Mouse (Mus musculus) bone marrow macrophage, adult 2 months (primary cell): Measurements from ENCODE around the gene Pold4. TPM values are rescaled to one million over a fixed set of nuclear protein-coding genes. Genes with fewer than 3 reads are reported as not detected.

Experiments
- H3K27ac ChIP-seq: 2 replicates; pipeline ENCODE4 v1.5.1; 2012; ENCODE audit warnings: low read depth, low read length; ENCODE audit not compliant: insufficient read depth
- H3K4me1 ChIP-seq: 2 replicates; pipeline ENCODE4 v1.6.1; 2012; ENCODE audit warnings: low read length; ENCODE audit not compliant: control insufficient read depth, insufficient read depth
- H3K4me3 ChIP-seq: 2 replicates; pipeline ENCODE4 v1.5.1; 2012; ENCODE audit warnings: mild to moderate bottlenecking, low read length, moderate library complexity; ENCODE audit not compliant: insufficient read depth
- CTCF ChIP-seq: IDR thresholded peaks from 2 replicates; pipeline ENCODE4 v1.5.1; 2012; ENCODE audit warnings: low read depth, mild to moderate bottlenecking, low read length, moderate library complexity
- POLR2A ChIP-seq: IDR thresholded peaks from 2 replicates; pipeline ENCODE4 v1.6.1; 2012; ENCODE audit warnings: mild to moderate bottlenecking, low read depth, low read length, borderline replicate concordance
- polyA plus RNA-seq: library from polyadenylated mRNA; stranded (reverse); fragments of >200 nt; gene quantifications from 2 replicates; pipeline ENCODE4 v1.2.4, GENCODE M21; 2012; ENCODE audit not compliant: missing spikeins, insufficient read depth, insufficient read length

Pold4 gene
- polyA plus RNA-seq, 1 experiment: 93.5 TPM

GRCm38 (mm10) chr19:4227446-4227845, 4.3 kb upstream of the Pold4 start:
- Histone ChIP-seq H3K4me3 (no peak overlapping the region), H3K27ac (no peak overlapping the region), H3K4me1 (peaks cover 20% of the 10 kb centered on the region)
- TF ChIP-seq POLR2A (no peak), CTCF (no peak)

- peaks cover 23% of the 10 kb centered on the region for H3K4me1 ChIP-seq
- no peak for TF ChIP-seq POLR2A
- peak; percentile 70 for TF ChIP-seq CTCF
- no peak overlapping the region for H3K4me3 ChIP-seq
- no peak overlapping the region for H3K27ac ChIP-seq
Observed at GRCm38 (mm10) chr19:4227894-4228678, 3.6 kb upstream of the Pold4 start.

DNA sequence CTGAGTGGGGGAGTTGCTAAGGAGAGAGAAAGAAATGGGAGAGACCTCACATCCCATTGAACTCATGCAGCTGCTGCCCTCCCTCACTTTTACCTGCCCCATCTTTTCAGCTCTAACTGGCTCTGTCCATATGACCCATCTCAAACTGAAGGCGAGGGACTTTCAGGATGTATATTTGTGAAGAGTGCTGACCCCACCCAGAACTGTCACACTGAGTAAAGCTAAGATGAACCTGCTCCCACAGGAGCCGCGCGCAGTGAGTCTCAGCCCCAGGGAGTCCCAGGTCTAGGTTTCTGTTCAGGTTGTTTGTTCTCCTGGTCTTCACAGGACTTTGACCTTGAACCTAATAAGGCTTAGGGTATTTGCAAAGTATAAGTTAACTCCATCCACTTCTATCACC, 2.8 kb upstream of the Pold4 start:
- Histone ChIP-seq H3K4me1 (peaks cover 24% of the 10 kb centered on the region), H3K27ac (no peak overlapping the region), H3K4me3 (no peak overlapping the region)
- TF ChIP-seq CTCF: no peak
- TF ChIP-seq POLR2A: no peak

DNA sequence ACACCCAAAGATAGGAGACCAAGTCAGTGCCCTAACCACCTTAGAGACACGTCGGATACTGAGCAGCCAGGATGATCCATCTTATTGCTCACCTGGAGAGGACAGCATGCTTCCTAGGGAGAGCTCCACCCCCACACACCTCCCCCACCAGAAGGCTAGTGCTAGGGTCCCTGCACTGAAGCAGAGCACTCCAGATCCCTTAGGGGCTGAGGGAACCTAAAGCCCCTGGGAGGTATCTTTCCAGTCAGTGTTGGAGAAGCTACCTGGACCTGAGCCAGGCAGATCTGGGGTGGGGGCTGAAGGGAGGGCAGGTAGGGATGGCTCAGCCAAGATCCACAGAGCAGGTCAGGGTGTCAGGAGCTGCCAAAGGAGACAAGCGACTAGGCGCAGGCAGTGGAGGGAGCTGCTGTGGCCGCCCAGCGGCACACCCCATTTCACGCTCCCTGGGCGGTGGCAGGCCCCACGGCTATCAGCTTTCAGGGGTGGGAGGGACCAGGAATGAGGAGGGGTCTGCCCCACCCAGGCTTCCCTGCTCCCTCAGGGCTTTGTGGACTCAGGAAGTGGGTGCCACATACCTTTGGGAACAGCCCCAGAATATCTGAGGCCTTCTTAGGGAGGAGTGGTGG, 2.1 kb upstream of the Pold4 start:
- TF ChIP-seq CTCF (no peak), POLR2A (no peak)
- Histone ChIP-seq H3K4me1 (peaks cover 24% of the 10 kb centered on the region), H3K27ac (no peak overlapping the region), H3K4me3 (no peak overlapping the region)

DNA sequence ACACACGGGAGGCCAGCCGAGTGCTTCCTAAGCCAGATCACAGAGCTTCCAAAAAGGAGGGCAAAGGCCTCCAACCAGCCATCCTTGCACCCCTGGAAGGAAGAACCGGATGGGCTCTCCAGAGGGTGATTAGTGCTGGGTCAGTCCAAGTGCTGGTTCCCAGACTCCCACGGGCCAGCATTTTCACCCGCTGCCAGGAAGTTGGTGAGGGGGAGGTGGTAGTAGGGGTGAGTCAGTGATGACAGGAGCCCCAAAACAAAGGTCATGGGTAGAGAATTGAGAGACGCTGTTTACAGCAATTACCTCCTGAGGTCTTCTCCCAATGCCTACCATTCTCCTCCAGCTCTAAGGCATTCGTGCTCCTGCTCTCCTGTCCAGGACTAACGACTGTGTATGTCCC, 1.3 kb upstream of the Pold4 start:
- H3K27ac ChIP-seq: peak overlapping the region; percentile 93
- peaks cover 24% of the 10 kb centered on the region for H3K4me1 ChIP-seq
- no peak overlapping the region for H3K4me3 ChIP-seq
- TF ChIP-seq POLR2A (no peak), CTCF (no peak)

DNA sequence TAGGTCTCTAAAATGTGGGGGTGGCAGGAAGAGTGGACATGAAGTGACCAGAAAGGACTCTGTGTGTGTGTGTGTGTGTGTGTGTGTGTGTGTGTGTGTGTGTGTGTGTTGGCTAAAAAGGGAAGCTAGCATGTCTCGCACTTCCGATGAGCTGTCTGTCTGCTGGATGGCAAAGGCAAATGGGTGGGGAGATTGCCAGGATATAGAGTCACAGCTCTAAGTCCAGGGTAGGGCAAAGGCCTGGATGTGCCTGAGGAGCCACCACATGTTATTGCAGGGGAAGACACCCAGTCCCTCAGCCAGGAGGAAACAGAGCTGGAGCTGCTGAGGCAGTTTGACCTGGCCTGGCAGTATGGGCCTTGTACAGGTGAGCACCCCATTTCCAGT, 480 bp downstream of the Pold4 start:
- Histone ChIP-seq H3K27ac (peak overlapping the region; percentile 94), H3K4me3 (peak overlapping the region; percentile 56), H3K4me1 (peaks cover 24% of the 10 kb centered on the region)
- no peak for TF ChIP-seq CTCF
- TF ChIP-seq POLR2A: no peak

DNA sequence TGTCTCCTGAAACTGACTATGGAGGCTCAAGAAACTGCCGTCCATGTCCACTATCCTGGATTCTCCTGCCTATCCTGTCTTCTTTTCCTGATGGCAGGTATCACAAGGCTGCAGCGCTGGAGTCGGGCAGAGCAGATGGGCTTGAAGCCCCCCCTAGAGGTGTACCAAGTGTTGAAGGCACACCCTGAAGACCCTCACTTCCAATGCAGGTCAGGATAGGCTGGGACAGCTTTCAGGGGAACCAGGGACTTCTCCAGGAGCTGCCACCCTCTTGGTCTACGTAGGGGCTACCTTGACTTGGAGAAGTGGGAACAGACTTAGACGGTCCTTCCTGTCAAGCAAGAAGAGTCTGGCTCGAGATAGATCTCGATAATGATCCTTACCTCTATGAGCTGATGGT, 952 bp downstream of the Pold4 start:
- peak overlapping the region; percentile 56 for H3K4me3 ChIP-seq
- TF ChIP-seq CTCF: no peak
- TF ChIP-seq POLR2A: no peak
- peak overlapping the region; percentile 94 for H3K27ac ChIP-seq
- H3K4me1 ChIP-seq: peaks cover 24% of the 10 kb centered on the region

DNA sequence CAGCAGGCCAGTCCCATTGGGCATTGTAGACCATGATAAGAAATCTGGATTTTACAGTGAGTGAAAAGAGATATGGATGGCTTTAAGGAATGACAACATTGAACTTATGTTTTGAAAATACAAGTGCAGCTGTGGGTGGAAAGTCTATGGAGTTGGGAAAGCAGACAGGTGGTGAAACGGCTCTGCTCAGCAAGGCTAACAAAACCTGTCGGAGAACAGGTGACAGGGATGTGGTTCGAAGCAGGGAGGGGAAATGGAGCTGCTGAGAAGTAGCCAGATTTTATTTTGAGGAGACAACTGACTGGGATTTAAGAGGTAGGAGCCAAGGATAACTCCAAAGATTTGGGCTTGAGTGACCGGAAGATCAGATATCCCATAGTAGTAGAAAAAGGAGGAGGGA, 2.8 kb downstream of the Pold4 start:
- H3K27ac ChIP-seq: no peak overlapping the region
- TF ChIP-seq POLR2A: no peak
- no peak for TF ChIP-seq CTCF
- peaks cover 24% of the 10 kb centered on the region for H3K4me1 ChIP-seq
- H3K4me3 ChIP-seq: no peak overlapping the region

- Histone ChIP-seq H3K4me3 (no peak overlapping the region), H3K4me1 (no peaks in the 10 kb centered on the region), H3K27ac (no peak overlapping the region)
- TF ChIP-seq CTCF: no peak
- no peak for TF ChIP-seq POLR2A
Observed at GRCm38 (mm10) chr19:4240247-4240668, 8.6 kb downstream of the Pold4 start.

- Histone ChIP-seq H3K4me3 (no peak overlapping the region), H3K4me1 (no peaks in the 10 kb centered on the region), H3K27ac (no peak overlapping the region)
- TF ChIP-seq CTCF: no peak
- TF ChIP-seq POLR2A: no peak
Observed at GRCm38 (mm10) chr19:4242416-4242815, 10.7 kb downstream of the Pold4 start.
